Mouse (Mus musculus): ENCODE results near the gene Hoxb2. TPM values are rescaled to one million over a fixed set of nuclear protein-coding genes. Genes with fewer than 3 reads are reported as not detected.
A peak's percentile ranks its signal among the peaks of the same experiment; 100 is the strongest.

The Hoxb2 gene
- polyA plus RNA-seq, 1 experiment from 2014 or later = 7.5 TPM

- Histone ChIP-seq H3K4me2 (ENCODE audit: low read depth, low read length) (no peak overlapping the region), H3K27ac (replicated peaks; ENCODE audit: low read depth, low read length) (no peak overlapping the region), H3K27me3 (replicated peaks; ENCODE audit: control insufficient read depth, insufficient read depth, low read length) (peaks cover 99% of the 10 kb centered on the region), H3K9me3 (ENCODE audit: control insufficient read depth, low read length) (no peaks in the 10 kb centered on the region), H3K4me1 (ENCODE audit: control insufficient read depth, insufficient read depth, low read length) (no peaks in the 10 kb centered on the region), H3K36me3 (ENCODE audit: control insufficient read depth, insufficient read depth, low read length) (no peaks in the 10 kb centered on the region), H3K9ac (ENCODE audit: low read depth, low read length) (no peak overlapping the region), H3K4me3 (ENCODE audit: low read depth, low read length) (no peak overlapping the region)
- no peak for DNase-seq (ENCODE audit: low spot score)
- no peak for ATAC-seq (ENCODE audit: low read depth)
- 12% methylated on average over 3 of the region's 3 CpGs for WGBS
These were observed 21.4 kb downstream of the Hoxb2 start for GRCm38 (mm10) chr11:96371726-96372125.

GRCm38 (mm10) chr11:96372519-96372918 lies 22.2 kb downstream of the Hoxb2 start:
- Histone ChIP-seq H3K4me3 (ENCODE audit: low read depth, low read length) (no peak overlapping the region), H3K27ac (replicated peaks; ENCODE audit: low read depth, low read length) (no peak overlapping the region), H3K9ac (ENCODE audit: low read depth, low read length) (no peak overlapping the region), H3K27me3 (replicated peaks; ENCODE audit: control insufficient read depth, insufficient read depth, low read length) (peaks cover 97% of the 10 kb centered on the region), H3K4me2 (ENCODE audit: low read depth, low read length) (no peak overlapping the region), H3K9me3 (ENCODE audit: control insufficient read depth, low read length) (no peaks in the 10 kb centered on the region), H3K36me3 (ENCODE audit: control insufficient read depth, insufficient read depth, low read length) (no peaks in the 10 kb centered on the region), H3K4me1 (ENCODE audit: control insufficient read depth, insufficient read depth, low read length) (no peaks in the 10 kb centered on the region)
- DNase-seq (ENCODE audit: low spot score) = no peak
- no peak for ATAC-seq (ENCODE audit: low read depth)
- WGBS = 6% methylated on average over 3 of the region's 3 CpGs

- H3K4me3 ChIP-seq (ENCODE audit: low read depth, low read length) = no peak overlapping the region
- no peaks in the 10 kb centered on the region for H3K36me3 ChIP-seq (ENCODE audit: control insufficient read depth, insufficient read depth, low read length)
- H3K9ac ChIP-seq (ENCODE audit: low read depth, low read length) = no peak overlapping the region
- H3K4me2 ChIP-seq (ENCODE audit: low read depth, low read length) = no peak overlapping the region
- ATAC-seq (ENCODE audit: low read depth) = no peak
- no peaks in the 10 kb centered on the region for H3K9me3 ChIP-seq (ENCODE audit: control insufficient read depth, low read length)
- H3K4me1 ChIP-seq (ENCODE audit: control insufficient read depth, insufficient read depth, low read length) = no peaks in the 10 kb centered on the region
- H3K27ac ChIP-seq (replicated peaks; ENCODE audit: low read depth, low read length) = no peak overlapping the region
- 12% methylated on average over 7 of the region's 7 CpGs for WGBS
- peaks cover 89% of the 10 kb centered on the region for H3K27me3 ChIP-seq (replicated peaks; ENCODE audit: control insufficient read depth, insufficient read depth, low read length)
- no peak for DNase-seq (ENCODE audit: low spot score)
These were observed 24.5 kb downstream of the Hoxb2 start for GRCm38 (mm10) chr11:96374810-96375209.

DNA sequence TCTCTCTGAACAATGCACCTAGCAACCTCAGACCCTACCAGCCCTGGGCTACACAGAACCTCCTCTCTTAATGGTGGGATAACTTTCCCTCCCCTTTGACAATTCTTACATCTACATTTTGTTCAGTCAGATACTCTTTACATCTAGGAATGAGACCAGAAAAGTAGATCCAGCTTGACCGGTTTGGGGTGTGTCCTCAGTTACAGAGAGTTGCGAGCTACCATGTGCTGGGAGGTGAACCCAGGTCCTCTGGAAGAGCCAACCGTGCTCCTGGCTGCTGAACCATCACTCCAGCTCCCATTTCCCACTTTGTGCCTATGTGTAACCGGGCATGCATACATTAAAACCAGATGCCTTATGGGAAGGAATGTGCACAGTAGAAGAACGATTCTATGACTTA lies 33.1 kb downstream of the Hoxb2 start:
- Histone ChIP-seq H3K9ac (ENCODE audit: low read depth, low read length) (no peak overlapping the region), H3K4me1 (ENCODE audit: control insufficient read depth, insufficient read depth, low read length) (no peaks in the 10 kb centered on the region), H3K9me3 (ENCODE audit: control insufficient read depth, low read length) (no peaks in the 10 kb centered on the region), H3K4me3 (ENCODE audit: low read depth, low read length) (no peak overlapping the region), H3K27ac (replicated peaks; ENCODE audit: low read depth, low read length) (no peak overlapping the region), H3K4me2 (ENCODE audit: low read depth, low read length) (no peak overlapping the region), H3K27me3 (replicated peaks; ENCODE audit: control insufficient read depth, insufficient read depth, low read length) (peaks cover 20% of the 10 kb centered on the region), H3K36me3 (ENCODE audit: control insufficient read depth, insufficient read depth, low read length) (no peaks in the 10 kb centered on the region)
- DNase-seq (ENCODE audit: low spot score) (peak; percentile 58), ATAC-seq (ENCODE audit: low read depth) (peak; percentile 44; the same call in 1 of the 2 replicates)
- WGBS = 47% methylated on average over 5 of the region's 5 CpGs

- Histone ChIP-seq H3K36me3 (ENCODE audit: control insufficient read depth, insufficient read depth, low read length) (no peaks in the 10 kb centered on the region), H3K9ac (ENCODE audit: low read depth, low read length) (no peak overlapping the region), H3K4me2 (ENCODE audit: low read depth, low read length) (no peak overlapping the region), H3K27me3 (replicated peaks; ENCODE audit: control insufficient read depth, insufficient read depth, low read length) (no peaks in the 10 kb centered on the region; the same call in 1 of the 2 replicates), H3K9me3 (ENCODE audit: control insufficient read depth, low read length) (no peaks in the 10 kb centered on the region), H3K4me1 (ENCODE audit: control insufficient read depth, insufficient read depth, low read length) (no peaks in the 10 kb centered on the region), H3K4me3 (ENCODE audit: low read depth, low read length) (no peak overlapping the region), H3K27ac (replicated peaks; ENCODE audit: low read depth, low read length) (no peak overlapping the region)
- WGBS = 78% methylated on average over 2 of the region's 2 CpGs
- DNase-seq (ENCODE audit: low spot score) (no peak), ATAC-seq (ENCODE audit: low read depth) (no peak)
These were observed 37.3 kb downstream of the Hoxb2 start for GRCm38 (mm10) chr11:96387635-96388034.

DNA sequence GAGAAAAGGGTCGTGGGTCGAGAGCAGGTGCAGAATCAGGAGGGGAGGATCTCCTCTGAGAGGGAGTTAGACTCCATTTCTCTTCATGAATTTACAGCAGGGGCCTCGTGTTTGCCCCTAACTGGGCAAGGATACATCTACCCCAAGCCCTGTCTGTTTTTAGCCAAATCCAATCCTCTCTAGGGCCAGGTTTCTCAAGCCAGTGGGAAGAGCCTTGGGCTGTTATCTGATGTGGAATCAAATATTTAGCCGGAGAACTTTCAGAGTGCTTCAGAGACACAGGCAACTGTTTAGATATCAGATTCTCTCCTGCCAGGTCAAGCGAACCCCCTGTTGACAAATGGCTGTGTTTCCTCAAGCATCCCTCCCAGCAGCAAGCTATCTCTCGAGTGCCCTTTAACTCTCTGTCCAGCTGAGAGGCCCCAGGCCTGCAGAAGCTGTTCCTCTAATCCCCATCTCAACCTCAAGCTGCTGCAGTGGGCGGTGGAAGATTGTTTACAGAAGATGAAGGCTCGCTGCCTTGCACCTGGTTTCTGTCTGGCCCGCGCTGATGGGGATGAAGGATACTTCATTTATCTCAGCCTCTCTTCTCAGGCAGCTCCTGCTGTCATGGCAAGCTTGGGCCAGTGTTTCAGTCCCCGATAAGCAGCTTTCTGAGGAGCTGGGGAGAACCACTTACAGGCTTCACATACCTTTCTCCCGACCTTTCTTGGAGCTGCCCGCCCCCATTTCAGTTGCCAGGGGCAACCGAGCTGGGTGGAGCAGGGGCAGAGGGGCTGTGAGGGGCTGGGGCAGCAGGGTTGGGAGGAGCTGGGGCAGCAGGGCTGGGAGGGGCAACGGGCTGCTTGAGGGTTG lies 46.7 kb downstream of the Hoxb2 start:
- DNase-seq (ENCODE audit: low spot score) = no peak
- no peak overlapping the region for H3K4me2 ChIP-seq (ENCODE audit: low read depth, low read length)
- 12% methylated on average over 15 of the region's 15 CpGs for WGBS
- peaks cover 10% of the 10 kb centered on the region for H3K4me1 ChIP-seq (ENCODE audit: control insufficient read depth, insufficient read depth, low read length)
- H3K27ac ChIP-seq (replicated peaks; ENCODE audit: low read depth, low read length) = no peak overlapping the region
- H3K4me3 ChIP-seq (ENCODE audit: low read depth, low read length) = no peak overlapping the region
- no peaks in the 10 kb centered on the region for H3K9me3 ChIP-seq (ENCODE audit: control insufficient read depth, low read length)
- no peak overlapping the region for H3K9ac ChIP-seq (ENCODE audit: low read depth, low read length)
- no peaks in the 10 kb centered on the region for H3K27me3 ChIP-seq (replicated peaks; ENCODE audit: control insufficient read depth, insufficient read depth, low read length)
- no peak for ATAC-seq (ENCODE audit: low read depth)
- H3K36me3 ChIP-seq (ENCODE audit: control insufficient read depth, insufficient read depth, low read length) = no peaks in the 10 kb centered on the region

- no peaks in the 10 kb centered on the region for H3K27me3 ChIP-seq (replicated peaks; ENCODE audit: control insufficient read depth, insufficient read depth, low read length)
- WGBS = 27% methylated on average over 7 of the region's 7 CpGs
- no peaks in the 10 kb centered on the region for H3K36me3 ChIP-seq (ENCODE audit: control insufficient read depth, insufficient read depth, low read length)
- ATAC-seq (ENCODE audit: low read depth) = no peak
- H3K4me3 ChIP-seq (ENCODE audit: low read depth, low read length) = no peak overlapping the region
- no peak for DNase-seq (ENCODE audit: low spot score)
- no peaks in the 10 kb centered on the region for H3K9me3 ChIP-seq (ENCODE audit: control insufficient read depth, low read length)
- no peak overlapping the region for H3K9ac ChIP-seq (ENCODE audit: low read depth, low read length)
- H3K4me2 ChIP-seq (ENCODE audit: low read depth, low read length) = no peak overlapping the region
- no peak overlapping the region for H3K27ac ChIP-seq (replicated peaks; ENCODE audit: low read depth, low read length)
- H3K4me1 ChIP-seq (ENCODE audit: control insufficient read depth, insufficient read depth, low read length) = peaks cover 10% of the 10 kb centered on the region
These were observed 47.5 kb downstream of the Hoxb2 start for GRCm38 (mm10) chr11:96397806-96398335.

GRCm38 (mm10) chr11:96399923-96400322 lies 49.6 kb downstream of the Hoxb2 start:
- Histone ChIP-seq H3K4me2 (ENCODE audit: low read depth, low read length) (no peak overlapping the region), H3K9ac (ENCODE audit: low read depth, low read length) (no peak overlapping the region), H3K27me3 (replicated peaks; ENCODE audit: control insufficient read depth, insufficient read depth, low read length) (no peaks in the 10 kb centered on the region), H3K4me1 (ENCODE audit: control insufficient read depth, insufficient read depth, low read length) (peaks cover 16% of the 10 kb centered on the region), H3K27ac (replicated peaks; ENCODE audit: low read depth, low read length) (no peak overlapping the region), H3K36me3 (ENCODE audit: control insufficient read depth, insufficient read depth, low read length) (no peaks in the 10 kb centered on the region), H3K9me3 (ENCODE audit: control insufficient read depth, low read length) (no peaks in the 10 kb centered on the region), H3K4me3 (ENCODE audit: low read depth, low read length) (no peak overlapping the region)
- 26% methylated on average over 8 of the region's 8 CpGs for WGBS
- DNase-seq (ENCODE audit: low spot score) (no peak), ATAC-seq (ENCODE audit: low read depth) (no peak)

Measured in embryonic facial prominence, embryonic 14.5 days (tissue).